Mouse (Mus musculus) midbrain, embryonic 10.5 days (tissue): Measurements from ENCODE around the gene Aaed1. TPM values are rescaled to one million over a fixed set of nuclear protein-coding genes. Genes with fewer than 3 reads are reported as not detected.
"Not testable (repeated sequence)": the region's sequence is repeated elsewhere in the genome, so short reads cannot be mapped to it uniquely, and the experiment has no call there.

Experiments used
- DNase-seq: peaks from one replicate; pipeline ENCODE4 v3.0.0-alpha.2; 2017; ENCODE audit warnings: low spot score
- H3K27ac ChIP-seq: fragments of 300-500 bp; sonication (generic); replicated peaks from 2 replicates; pipeline ENCODE4 v1.5.1; 2016; ENCODE audit warnings: mild to moderate bottlenecking
- H3K27me3 ChIP-seq: fragments of 300-500 bp; sonication (generic); 2 replicates; pipeline ENCODE4 v1.6.1; 2016; ENCODE audit warnings: low read depth, mild to moderate bottlenecking; ENCODE audit not compliant: poor library complexity, severe bottlenecking
- H3K36me3 ChIP-seq: fragments of 300-500 bp; sonication (generic); 2 replicates; pipeline ENCODE4 v1.6.1; 2016; ENCODE audit warnings: mild to moderate bottlenecking, moderate library complexity
- H3K4me1 ChIP-seq: fragments of 300-500 bp; sonication (generic); 2 replicates; pipeline ENCODE4 v1.6.1; 2016
- H3K4me3 ChIP-seq: fragments of 300-500 bp; sonication (generic); 2 replicates; pipeline ENCODE4 v1.5.1; 2016; ENCODE audit warnings: mild to moderate bottlenecking, moderate library complexity
- H3K9me3 ChIP-seq: fragments of 300-500 bp; sonication (generic); replicated peaks from 2 replicates; pipeline ENCODE4 v1.6.1; 2016; ENCODE audit warnings: mild to moderate bottlenecking
- WGBS: fragments of 180-500 bp; shearing (Covaris S2); methylation state at CpG from one replicate; pipeline ENCODE4 v1.1.7; 2016; 5-methylcytosine and 5-hydroxymethylcytosine counted together
- polyA plus RNA-seq: library from polyadenylated mRNA; unstranded; fragments of >200 nt; fragmentation: Nextera tagmentation; extraction: Ambion mirVana; gene quantifications from 2 replicates; pipeline ENCODE4 v1.2.1, GENCODE M21; 2016

Gene Aaed1
- polyA plus RNA-seq, 1 experiment from 2014 or later = 25.3 TPM

- H3K36me3 ChIP-seq = no peaks in the 10 kb centered on the region
- peaks cover 8% of the 10 kb centered on the region for H3K4me1 ChIP-seq
- H3K9me3 ChIP-seq = no peaks in the 10 kb centered on the region
- H3K4me3 ChIP-seq = no peak overlapping the region
- WGBS = 80% methylated on average over 7 of the region's 7 CpGs
- H3K27ac ChIP-seq = no peak overlapping the region
- no peaks in the 10 kb centered on the region for H3K27me3 ChIP-seq
- no peak for DNase-seq
These were observed 52.6 kb downstream of the Aaed1 start for GRCm38 (mm10) chr13:64259903-64260302.

- H3K36me3 ChIP-seq = no peaks in the 10 kb centered on the region
- H3K27me3 ChIP-seq = no peaks in the 10 kb centered on the region
- no peak overlapping the region for H3K27ac ChIP-seq
- 69% methylated on average over 4 of the region's 4 CpGs for WGBS
- H3K9me3 ChIP-seq = no peaks in the 10 kb centered on the region
- peaks cover 8% of the 10 kb centered on the region for H3K4me1 ChIP-seq
- H3K4me3 ChIP-seq = no peak overlapping the region
- DNase-seq = no peak
These were observed 54.0 kb downstream of the Aaed1 start for GRCm38 (mm10) chr13:64258516-64258821.

- Histone ChIP-seq H3K4me3 (no peak overlapping the region), H3K4me1 (peaks cover 8% of the 10 kb centered on the region), H3K36me3 (no peaks in the 10 kb centered on the region), H3K9me3 (no peaks in the 10 kb centered on the region), H3K27ac (no peak overlapping the region), H3K27me3 (no peaks in the 10 kb centered on the region)
- no peak for DNase-seq
- 17% methylated on average over 5 of the region's 5 CpGs for WGBS
These were observed 54.5 kb downstream of the Aaed1 start for GRCm38 (mm10) chr13:64257814-64258515.

GRCm38 (mm10) chr13:64257010-64257813 is 55.3 kb downstream of the Aaed1 start:
- Histone ChIP-seq H3K4me1 (peaks cover 8% of the 10 kb centered on the region), H3K9me3 (no peaks in the 10 kb centered on the region), H3K4me3 (no peak overlapping the region), H3K27me3 (no peaks in the 10 kb centered on the region), H3K27ac (no peak overlapping the region), H3K36me3 (no peaks in the 10 kb centered on the region)
- 83% methylated on average over 12 of the region's 12 CpGs for WGBS
- no peak for DNase-seq

- DNase-seq, H3K27ac ChIP-seq, H3K4me1 ChIP-seq, H3K36me3 ChIP-seq, H3K27me3 ChIP-seq, H3K4me3 ChIP-seq, H3K9me3 ChIP-seq: not testable (repeated sequence)
- 86% methylated on average over 11 of the region's 11 CpGs for WGBS
These were observed 58.3 kb downstream of the Aaed1 start for GRCm38 (mm10) chr13:64254185-64254584.

- H3K36me3 ChIP-seq = no peaks in the 10 kb centered on the region
These were observed 58.8 kb downstream of the Aaed1 start for GRCm38 (mm10) chr13:64253697-64254096.

GRCm38 (mm10) chr13:64252147-64252546 is 60.4 kb downstream of the Aaed1 start:
- H3K9me3 ChIP-seq = no peaks in the 10 kb centered on the region
- no peak overlapping the region for H3K27ac ChIP-seq
- no peaks in the 10 kb centered on the region for H3K36me3 ChIP-seq
- H3K4me3 ChIP-seq = no peak overlapping the region
- no peak for DNase-seq
- H3K4me1 ChIP-seq = peaks cover 17% of the 10 kb centered on the region
- no peaks in the 10 kb centered on the region for H3K27me3 ChIP-seq
- 81% methylated on average over 5 of the region's 5 CpGs for WGBS

More at GRCm38 (mm10) chr13:64253697-64254096, 58.8 kb downstream of the Aaed1 start:
- Histone ChIP-seq H3K4me1 (peaks cover 14% of the 10 kb centered on the region), H3K9me3 (no peaks in the 10 kb centered on the region), H3K27me3 (no peaks in the 10 kb centered on the region), H3K27ac (no peak overlapping the region), H3K4me3 (no peak overlapping the region)
- DNase-seq = no peak

GRCm38 (mm10) chr13:64250363-64250762 is 62.1 kb downstream of the Aaed1 start:
- Histone ChIP-seq H3K9me3 (no peaks in the 10 kb centered on the region), H3K4me3 (no peak overlapping the region), H3K27me3 (no peaks in the 10 kb centered on the region), H3K27ac (no peak overlapping the region), H3K4me1 (peaks cover 17% of the 10 kb centered on the region), H3K36me3 (no peaks in the 10 kb centered on the region)
- DNase-seq = no peak
- WGBS = 59% methylated on average over 1 of the region's 1 CpGs

GRCm38 (mm10) chr13:64248775-64249524 is 63.6 kb downstream of the Aaed1 start:
- WGBS = 8% methylated on average over 22 of the region's 22 CpGs
- no peaks in the 10 kb centered on the region for H3K9me3 ChIP-seq
- peak; percentile 85 for DNase-seq
- peak overlapping the region; percentile 58 for H3K4me3 ChIP-seq
- peak overlapping the region; percentile 69 for H3K27ac ChIP-seq
- no peaks in the 10 kb centered on the region for H3K36me3 ChIP-seq
- H3K27me3 ChIP-seq = no peaks in the 10 kb centered on the region
- peaks cover 17% of the 10 kb centered on the region for H3K4me1 ChIP-seq

GRCm38 (mm10) chr13:64248161-64248774 is 64.2 kb downstream of the Aaed1 start:
- Histone ChIP-seq H3K4me1 (peaks cover 17% of the 10 kb centered on the region), H3K9me3 (no peaks in the 10 kb centered on the region), H3K36me3 (no peaks in the 10 kb centered on the region), H3K4me3 (peak overlapping the region; percentile 58), H3K27me3 (no peaks in the 10 kb centered on the region), H3K27ac (peak overlapping the region; percentile 69)
- under 1% methylated on average over 24 of the region's 24 CpGs for WGBS
- peak; percentile 58 for DNase-seq

GRCm38 (mm10) chr13:64246106-64246505 is 66.4 kb downstream of the Aaed1 start:
- Histone ChIP-seq H3K4me3 (no peak overlapping the region), H3K36me3 (no peaks in the 10 kb centered on the region), H3K4me1 (peaks cover 17% of the 10 kb centered on the region), H3K27ac (no peak overlapping the region), H3K9me3 (no peaks in the 10 kb centered on the region), H3K27me3 (no peaks in the 10 kb centered on the region)
- DNase-seq = no peak
- 89% methylated on average over 12 of the region's 12 CpGs for WGBS

- H3K27ac ChIP-seq = no peak overlapping the region
- H3K4me1 ChIP-seq = peaks cover 17% of the 10 kb centered on the region
- no peak for DNase-seq
- H3K27me3 ChIP-seq = no peaks in the 10 kb centered on the region
- 89% methylated on average over 4 of the region's 4 CpGs for WGBS
- no peak overlapping the region for H3K4me3 ChIP-seq
- H3K9me3 ChIP-seq = no peaks in the 10 kb centered on the region
- H3K36me3 ChIP-seq = no peaks in the 10 kb centered on the region
These were observed 67.7 kb downstream of the Aaed1 start for GRCm38 (mm10) chr13:64244685-64245261.
